Mouse (Mus musculus): ENCODE results near the gene Sh3bgrl. TPM values are rescaled to one million over a fixed set of nuclear protein-coding genes. Genes with fewer than 3 reads are reported as not detected.

Gene Sh3bgrl
- total RNA-seq (2015) (212 and 221 TPM in 2 replicates), total RNA-seq (2017) (121 and 128 TPM in 2 replicates)

GRCm38 (mm10) chrX:109095245-109096242, at the start of gene Sh3bgrl:
Gene Sh3bgrl (plus strand): TSS chrX:109095365.
- ATAC-seq (replicated peaks; ENCODE audit: poor library complexity): peak; percentile 99

- no peak for ATAC-seq (replicated peaks; ENCODE audit: poor library complexity)
Observed at GRCm38 (mm10) chrX:109047773-109048172, 47.4 kb upstream of the Sh3bgrl start.

GRCm38 (mm10) chrX:109071719-109072118, 23.4 kb upstream of the Sh3bgrl start:
- no peak for ATAC-seq (replicated peaks; ENCODE audit: poor library complexity)

- no peak for ATAC-seq (replicated peaks; ENCODE audit: poor library complexity)
Observed at GRCm38 (mm10) chrX:109075716-109076115, 19.4 kb upstream of the Sh3bgrl start.

- ATAC-seq (replicated peaks; ENCODE audit: poor library complexity): peak; percentile 90
Observed at GRCm38 (mm10) chrX:109076355-109076754, 18.8 kb upstream of the Sh3bgrl start.

GRCm38 (mm10) chrX:109079354-109079753, 15.8 kb upstream of the Sh3bgrl start:
- ATAC-seq (replicated peaks; ENCODE audit: poor library complexity): 0 out of 2 replicates have a peak, but pooled peaks have one; percentile 9

- no peak for ATAC-seq (replicated peaks; ENCODE audit: poor library complexity)
Observed at GRCm38 (mm10) chrX:109087073-109087472, 8.1 kb upstream of the Sh3bgrl start.

GRCm38 (mm10) chrX:109094800-109095199, 365 bp upstream of the Sh3bgrl start:
- ATAC-seq (replicated peaks; ENCODE audit: poor library complexity): no peak

GRCm38 (mm10) chrX:109098511-109098910, 3.3 kb downstream of the Sh3bgrl start:
- peak; percentile 26 for ATAC-seq (replicated peaks; ENCODE audit: poor library complexity)

GRCm38 (mm10) chrX:109100441-109100840, 5.3 kb downstream of the Sh3bgrl start:
- ATAC-seq (replicated peaks; ENCODE audit: poor library complexity): no peak

- ATAC-seq (replicated peaks; ENCODE audit: poor library complexity): peak; percentile 93
Observed at GRCm38 (mm10) chrX:109108117-109108805, 13.1 kb downstream of the Sh3bgrl start.

GRCm38 (mm10) chrX:109112885-109113284, 17.7 kb downstream of the Sh3bgrl start:
- no peak for ATAC-seq (replicated peaks; ENCODE audit: poor library complexity)

GRCm38 (mm10) chrX:109113401-109114280, 18.5 kb downstream of the Sh3bgrl start:
- ATAC-seq (replicated peaks; ENCODE audit: poor library complexity): peak; percentile 60

- peak; percentile 81 for ATAC-seq (replicated peaks; ENCODE audit: poor library complexity)
Observed at GRCm38 (mm10) chrX:109119829-109120826, 25.0 kb downstream of the Sh3bgrl start.

GRCm38 (mm10) chrX:109121161-109121560, 26.0 kb downstream of the Sh3bgrl start:
- ATAC-seq (replicated peaks; ENCODE audit: poor library complexity): no peak

- ATAC-seq (replicated peaks; ENCODE audit: poor library complexity): no peak
Observed at GRCm38 (mm10) chrX:109122670-109123069, 27.5 kb downstream of the Sh3bgrl start.

GRCm38 (mm10) chrX:109123762-109124161, 28.6 kb downstream of the Sh3bgrl start:
- no peak for ATAC-seq (replicated peaks; ENCODE audit: poor library complexity)

GRCm38 (mm10) chrX:109126847-109127246, 31.7 kb downstream of the Sh3bgrl start:
- peak; percentile 75 for ATAC-seq (replicated peaks; ENCODE audit: poor library complexity)

GRCm38 (mm10) chrX:109127551-109128088, 32.5 kb downstream of the Sh3bgrl start:
- peak; percentile 57 for ATAC-seq (replicated peaks; ENCODE audit: poor library complexity)
